Mouse (Mus musculus) cerebellum, adult 18-20 months (tissue): ENCODE data around the gene Stoml3.

Experiments
- DNase-seq, 2 experiments: peaks; one replicate each; pipeline ENCODE4 v3.0.0; 2021

Stoml3 gene

DNA sequence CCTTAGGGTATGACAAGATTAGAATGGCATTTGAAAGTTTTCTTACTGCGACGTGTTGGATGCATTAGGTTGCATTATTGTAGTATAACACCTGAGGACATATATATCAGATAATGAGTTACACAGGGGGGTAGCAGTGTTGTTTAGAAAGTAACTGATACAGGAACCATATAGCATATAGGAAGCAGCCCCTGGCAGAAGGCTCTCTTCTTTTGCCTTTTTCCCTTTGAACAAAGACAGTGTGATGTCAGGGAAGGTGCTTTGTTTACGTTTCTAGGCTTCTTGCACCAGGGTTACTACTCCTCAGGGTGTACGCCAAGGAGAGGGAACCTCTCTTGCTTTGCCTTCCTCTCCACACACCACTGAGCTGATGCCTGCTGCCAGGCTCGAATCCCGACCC, at the start of gene Stoml3:
Gene Stoml3, plus strand, starts transcription at position 301 of the 400 bp plus-strand sequence.
- no peak for DNase-seq

DNA sequence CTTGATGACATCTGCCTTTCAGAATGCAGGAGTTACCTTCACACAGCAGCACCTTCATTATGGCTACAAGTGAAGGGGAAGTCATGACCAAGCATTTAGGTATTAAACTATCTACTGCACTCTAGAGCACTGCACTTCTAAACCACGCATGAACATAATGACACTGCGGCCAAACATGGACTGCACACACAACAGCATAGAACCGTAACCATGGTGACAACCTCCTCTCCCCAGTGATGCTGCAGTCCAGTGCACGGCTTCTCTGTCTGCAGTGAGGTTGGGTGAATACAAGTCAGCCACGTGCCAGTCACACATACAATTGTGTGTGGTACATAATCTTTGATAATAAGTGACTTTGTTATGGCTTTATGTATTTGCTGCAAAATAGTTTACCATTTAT, 42.9 kb upstream of the Stoml3 start:
- no peak for DNase-seq

DNA sequence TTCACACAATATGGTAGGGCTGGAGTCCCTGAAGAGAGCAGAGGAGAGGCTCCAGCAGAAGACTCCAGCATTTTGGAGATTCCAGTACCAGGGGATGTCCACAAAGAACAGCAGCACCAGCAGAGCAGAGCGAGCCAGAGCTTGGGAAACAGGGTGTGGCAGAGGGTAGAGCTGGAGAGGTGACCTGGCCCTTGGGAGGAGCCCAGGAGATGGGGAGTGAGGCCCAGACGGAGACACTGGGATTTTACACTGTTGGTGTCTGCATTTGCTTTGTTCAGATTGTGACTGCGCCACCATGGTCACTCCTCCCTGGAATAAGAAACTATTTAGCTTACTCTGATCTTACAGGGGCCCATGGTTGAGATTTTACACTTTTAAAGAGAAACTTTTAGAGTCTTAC, 41.7 kb upstream of the Stoml3 start:
- DNase-seq = no peak

DNA sequence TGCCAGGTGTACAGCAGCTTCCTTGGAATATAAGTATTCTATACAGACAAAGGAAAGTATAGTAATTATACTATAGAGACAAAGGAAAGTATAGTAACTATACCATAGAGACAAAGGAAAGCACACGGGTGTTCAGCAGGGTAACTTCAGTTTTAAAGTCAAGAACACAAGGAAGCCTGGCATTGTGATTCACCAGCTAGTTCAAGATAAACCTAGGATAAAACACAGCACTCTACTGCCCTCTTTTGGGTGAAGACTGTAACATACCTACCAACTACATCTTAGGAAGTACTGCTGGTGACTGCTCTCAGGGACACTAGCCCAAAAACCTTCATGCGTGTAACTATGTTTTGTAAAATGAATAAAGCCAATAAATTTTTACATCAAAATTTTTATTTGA, 40.2 kb upstream of the Stoml3 start:
- peak; percentile 66 to 68 for DNase-seq

DNA sequence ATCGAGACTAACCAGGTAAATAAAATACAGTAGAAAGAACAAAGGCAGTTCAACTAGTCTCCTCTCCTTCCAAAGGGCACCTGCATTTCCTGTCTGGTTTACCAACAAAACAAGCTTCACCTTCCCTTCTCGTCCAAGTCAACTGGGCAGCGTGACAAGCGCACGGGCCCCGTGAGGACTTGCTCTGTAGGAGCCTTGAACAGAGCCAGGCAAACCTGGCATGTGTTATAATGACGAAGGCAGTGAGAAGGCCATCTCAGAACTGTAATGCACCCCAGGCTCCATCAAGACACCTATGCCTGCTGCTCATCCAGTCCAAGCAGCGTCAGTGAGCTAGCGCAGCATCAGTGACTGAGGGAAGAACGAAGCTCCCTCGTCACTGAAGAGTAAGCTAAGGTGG, 37.8 kb upstream of the Stoml3 start:
- DNase-seq = peak; percentile 73 to 75

DNA sequence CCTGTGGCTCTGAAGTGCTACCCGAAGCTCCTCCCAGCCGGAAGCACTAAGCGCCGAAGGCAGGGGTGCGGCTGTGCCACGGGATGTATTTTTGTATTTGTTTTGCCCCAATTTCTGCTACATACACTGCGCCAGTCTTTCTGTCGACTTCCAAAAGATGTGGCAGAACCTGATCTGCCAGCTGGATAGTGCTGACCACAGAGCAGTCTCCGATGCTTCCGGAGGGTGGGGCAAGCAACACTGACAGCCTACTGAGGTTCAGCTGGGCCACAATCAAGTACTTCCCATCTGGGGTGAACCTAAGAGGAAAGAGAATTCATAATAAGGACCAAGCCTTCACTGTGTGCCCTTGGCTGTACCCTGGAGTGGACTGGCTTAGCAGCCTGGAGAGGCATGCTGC, 36.1 kb upstream of the Stoml3 start:
- no peak for DNase-seq

DNA sequence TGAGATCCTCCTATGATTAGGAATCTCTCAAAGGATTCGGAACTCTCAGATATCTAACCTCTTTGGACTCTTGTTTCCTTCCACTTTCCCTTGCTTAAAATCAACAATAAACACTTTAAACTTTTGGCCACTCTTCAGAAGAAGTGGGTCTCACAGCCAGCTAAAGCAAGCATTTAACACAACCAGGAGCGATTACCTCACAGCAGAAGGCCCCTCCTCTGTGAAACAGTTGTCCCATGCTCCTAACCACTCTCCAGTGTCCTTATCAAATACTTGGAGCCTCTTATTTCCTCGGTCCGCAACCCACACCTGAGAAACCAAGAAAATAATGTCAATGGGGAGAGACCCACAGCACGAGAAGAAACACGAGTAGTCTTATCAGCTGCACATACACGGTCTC, 35.1 kb upstream of the Stoml3 start:
- no peak for DNase-seq

DNA sequence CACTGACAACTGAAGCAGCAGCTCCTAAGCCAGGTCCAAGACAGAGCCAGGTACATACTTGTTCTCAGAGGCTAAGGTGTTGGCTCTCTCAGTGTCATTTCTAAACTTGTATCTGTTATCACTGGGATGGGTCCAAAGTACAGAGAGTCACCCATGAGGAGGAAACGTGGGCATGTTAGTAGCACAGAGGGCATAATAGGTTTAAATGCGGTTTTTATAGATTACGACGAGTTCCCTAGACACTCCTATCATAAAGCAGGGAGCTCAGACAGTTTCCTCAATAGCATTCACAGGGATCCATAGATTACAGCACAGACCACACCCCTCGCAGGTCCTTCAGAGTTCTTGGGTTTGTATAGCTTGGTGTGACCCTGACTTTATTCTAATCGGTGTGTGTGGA, 34.4 kb upstream of the Stoml3 start:
- no peak for DNase-seq

DNA sequence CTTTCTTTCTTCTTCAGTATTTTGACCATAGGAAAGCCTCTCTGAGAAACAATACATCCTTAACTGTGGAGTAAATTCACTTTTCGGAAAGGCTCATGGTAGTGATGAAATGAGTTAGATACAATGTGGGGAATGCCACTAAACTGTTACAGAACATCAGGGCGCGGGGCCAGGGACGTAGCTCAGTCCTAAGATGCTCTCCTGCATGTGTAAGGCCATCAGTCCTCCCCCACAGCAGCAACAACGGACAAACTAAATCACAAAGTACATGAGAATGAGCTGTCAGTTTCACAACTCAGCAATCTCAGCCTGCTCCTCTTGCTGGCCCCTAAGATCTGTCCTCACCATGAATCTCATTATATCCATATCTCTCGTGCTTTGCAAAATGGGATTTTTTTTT, 33.9 kb upstream of the Stoml3 start:
- DNase-seq = no peak

DNA sequence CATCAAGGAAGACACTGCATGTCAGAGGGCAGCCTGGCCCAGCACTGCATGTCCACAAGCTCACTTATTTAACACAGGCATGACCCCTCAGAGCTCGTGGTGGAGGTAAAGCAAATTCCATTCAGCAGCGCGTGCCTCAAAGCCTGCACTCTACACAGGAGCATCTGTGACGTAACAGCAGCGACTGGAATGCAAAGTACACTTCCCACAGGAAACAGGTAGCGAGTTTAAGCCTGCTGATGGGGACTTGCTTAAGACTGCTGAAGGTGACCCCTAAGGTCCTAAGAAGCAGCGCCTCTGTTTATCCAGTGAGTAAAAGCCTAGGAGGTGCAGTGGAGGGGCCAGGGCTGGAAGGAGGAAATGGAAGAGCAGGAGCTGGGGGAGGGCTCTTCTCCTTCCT, 33.5 kb upstream of the Stoml3 start:
- DNase-seq = no peak

DNA sequence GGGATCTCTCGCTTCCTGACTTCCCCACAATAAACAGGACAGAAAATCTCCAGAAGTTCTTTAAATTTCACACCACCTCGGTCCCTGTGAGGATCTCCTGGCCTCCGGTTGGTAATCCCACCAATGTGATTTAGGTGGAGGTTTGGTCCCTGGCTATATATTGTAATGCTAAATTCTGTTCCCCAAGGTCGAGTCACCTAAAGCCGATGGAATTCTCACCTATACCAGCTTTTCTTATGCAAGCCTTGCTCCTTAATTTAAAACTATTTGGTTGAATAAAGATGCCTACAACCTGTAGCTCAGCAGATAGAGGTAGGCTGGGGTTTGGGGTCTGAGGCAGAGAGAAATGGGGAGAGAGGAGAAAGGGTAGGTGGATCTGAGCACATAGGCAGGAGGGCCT, 30.7 kb upstream of the Stoml3 start:
- DNase-seq = no peak

DNA sequence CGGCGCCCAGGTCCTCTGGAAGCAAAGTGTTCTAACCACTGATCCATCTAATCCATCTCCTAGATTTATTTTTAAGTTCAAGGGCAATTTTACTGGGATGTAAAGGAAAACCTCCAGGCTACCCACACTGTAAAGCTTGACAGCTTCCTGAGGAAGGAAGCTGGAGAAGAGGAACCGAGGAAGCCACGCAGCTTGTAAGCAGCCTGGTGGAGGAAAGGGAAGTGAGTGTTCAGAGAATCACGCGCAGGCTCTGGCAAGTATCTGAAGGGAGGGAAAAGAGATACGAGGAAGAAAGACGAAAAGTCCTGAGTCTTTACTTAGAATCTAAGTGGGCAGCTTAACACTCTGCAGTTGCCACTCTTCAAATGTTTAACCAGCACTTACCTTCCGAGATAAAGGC, 28.3 kb upstream of the Stoml3 start:
- no peak for DNase-seq

DNA sequence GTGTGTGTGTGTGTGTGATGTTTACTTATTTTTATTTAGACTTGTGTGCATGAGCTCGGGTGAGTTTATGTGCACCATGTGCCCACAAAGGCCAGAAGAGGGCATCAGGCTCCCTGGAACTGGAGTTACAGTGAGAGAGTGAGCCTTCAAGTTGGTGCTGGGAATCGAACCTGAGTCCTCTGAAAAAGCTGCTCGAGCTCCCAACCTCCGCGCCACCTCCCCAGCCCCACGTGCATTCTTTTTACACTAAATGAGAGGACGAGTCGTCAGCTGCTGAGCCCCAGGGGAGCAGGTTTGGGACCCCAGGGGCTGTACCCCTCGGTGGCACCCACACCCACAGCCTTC, 25.8 kb upstream of the Stoml3 start:
- no peak for DNase-seq

DNA sequence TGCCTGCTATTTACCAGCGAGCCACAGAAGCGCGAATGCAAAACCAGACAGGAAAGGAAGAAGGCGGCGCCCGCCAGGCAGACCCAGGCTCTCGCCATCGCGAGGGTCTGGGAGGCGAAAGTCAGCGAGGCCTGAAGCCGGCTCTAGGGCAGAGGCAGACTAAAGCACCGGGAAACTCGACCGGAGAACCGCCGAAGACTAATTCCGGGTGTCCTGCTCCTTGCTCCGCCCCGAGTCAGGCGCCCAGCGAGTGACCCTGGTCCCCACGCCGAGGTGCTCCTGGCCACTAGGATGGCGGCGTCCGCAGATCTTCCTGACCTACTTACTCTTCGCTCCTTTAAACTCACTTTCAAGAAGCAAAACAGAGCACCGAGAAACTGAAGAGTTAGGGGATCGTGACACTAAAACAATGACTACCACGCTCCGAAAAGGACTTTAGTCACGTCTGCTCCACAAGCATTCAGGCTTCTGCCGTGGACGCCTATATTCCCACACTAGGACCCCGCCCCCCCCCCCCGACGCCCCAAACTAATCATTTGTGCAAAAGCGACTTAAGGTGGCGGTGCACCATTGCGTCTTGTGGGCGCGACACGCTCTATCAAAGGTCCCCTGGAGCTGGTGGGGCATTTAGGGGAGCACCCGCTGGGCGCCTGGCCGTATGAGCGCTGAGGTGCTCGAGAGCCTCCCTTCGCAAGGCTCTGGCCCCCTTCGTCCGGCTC, 25.2 kb upstream of the Stoml3 start, which contains the start of the genes Nhlrc3 and Proser1:
Gene Nhlrc3, minus strand, starts transcription at position 287 of the 719 bp plus-strand sequence.
Gene Proser1, plus strand, starts transcription at position 621 of the 719 bp plus-strand sequence.
- peak; percentile 92 to 95 for DNase-seq

DNA sequence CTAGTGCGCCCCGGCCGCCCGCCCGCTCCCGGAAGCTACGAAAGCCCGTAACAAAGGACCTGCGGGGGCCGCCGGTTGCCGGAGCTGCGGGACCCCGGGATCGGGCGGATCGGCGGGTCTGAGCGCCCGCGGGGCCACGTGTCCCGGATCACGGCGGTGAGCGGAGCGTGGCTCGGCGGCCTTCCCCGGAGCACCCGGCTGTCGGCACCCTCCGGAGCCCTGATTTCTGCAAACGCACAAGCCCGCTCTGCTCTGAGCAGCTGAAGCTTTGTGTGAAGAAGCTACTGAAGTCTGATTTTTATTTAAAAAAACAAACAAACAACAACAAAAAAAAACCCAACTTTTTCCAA, 24.7 kb upstream of the Stoml3 start:
- DNase-seq = no peak

DNA sequence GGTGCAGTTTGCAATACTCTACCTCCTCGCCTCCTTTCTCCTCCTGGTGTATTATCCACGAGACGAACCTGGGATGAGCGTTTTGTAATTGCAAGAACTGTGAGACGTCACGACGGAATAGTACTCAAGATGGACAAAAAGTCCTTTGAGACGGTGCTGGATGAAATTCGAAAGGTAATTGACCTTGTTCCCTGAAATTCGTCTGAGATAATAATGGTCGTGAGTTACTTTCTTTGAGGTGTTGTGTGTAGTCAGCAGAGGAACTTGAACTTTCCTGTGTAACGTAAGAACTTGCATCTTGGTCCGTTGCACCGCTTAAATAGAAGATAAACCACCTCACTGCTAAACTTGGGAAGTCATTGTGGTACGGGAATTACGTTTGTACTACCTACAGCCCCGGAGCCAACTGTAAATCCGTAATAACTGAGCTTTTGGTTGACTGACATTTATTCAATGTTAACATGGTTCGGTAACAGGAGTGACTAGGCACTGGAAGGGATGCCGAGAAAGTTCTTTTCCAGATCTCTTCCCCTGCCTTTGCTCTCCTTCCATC, 24.2 kb upstream of the Stoml3 start:
- DNase-seq = no peak

DNA sequence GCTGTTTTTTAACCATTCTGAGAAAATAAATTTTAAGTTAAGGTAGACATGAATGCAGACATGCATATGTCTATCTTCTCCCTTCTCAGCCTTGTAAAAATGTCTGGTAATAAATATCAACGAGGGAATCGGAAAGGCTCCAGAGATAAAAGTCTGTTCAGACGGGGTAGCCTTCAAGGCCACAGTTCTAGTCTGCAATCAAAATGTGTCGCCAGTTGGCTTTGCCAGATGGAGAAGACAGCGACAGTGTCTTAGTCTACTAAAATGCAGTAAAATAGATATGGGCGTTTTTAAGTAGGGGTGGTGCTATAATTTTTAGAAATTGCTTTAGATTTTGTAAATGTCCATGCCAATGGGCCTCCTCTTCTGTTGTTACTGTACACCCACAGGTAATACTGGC, 23.1 kb upstream of the Stoml3 start:
- DNase-seq = no peak

DNA sequence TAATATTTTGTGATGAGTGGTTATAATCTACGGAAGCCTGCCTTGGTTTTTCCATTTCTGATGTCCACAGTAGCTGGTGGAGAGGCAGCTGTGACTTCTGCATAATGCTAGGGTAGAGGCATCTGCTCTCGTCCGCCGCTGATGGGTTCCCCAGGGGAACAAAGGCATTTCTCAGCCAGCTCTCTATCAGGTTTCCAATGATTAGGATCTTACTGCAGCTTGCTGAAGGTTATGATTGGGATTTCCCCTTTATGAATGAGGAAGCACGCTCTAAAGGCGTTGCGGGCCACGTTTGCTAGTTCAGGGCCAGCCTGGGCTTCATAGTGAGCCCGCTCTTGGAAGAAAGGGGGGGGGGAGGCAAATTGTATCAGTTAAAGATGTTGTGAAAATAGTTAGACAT, 22.0 kb upstream of the Stoml3 start:
- no peak for DNase-seq

DNA sequence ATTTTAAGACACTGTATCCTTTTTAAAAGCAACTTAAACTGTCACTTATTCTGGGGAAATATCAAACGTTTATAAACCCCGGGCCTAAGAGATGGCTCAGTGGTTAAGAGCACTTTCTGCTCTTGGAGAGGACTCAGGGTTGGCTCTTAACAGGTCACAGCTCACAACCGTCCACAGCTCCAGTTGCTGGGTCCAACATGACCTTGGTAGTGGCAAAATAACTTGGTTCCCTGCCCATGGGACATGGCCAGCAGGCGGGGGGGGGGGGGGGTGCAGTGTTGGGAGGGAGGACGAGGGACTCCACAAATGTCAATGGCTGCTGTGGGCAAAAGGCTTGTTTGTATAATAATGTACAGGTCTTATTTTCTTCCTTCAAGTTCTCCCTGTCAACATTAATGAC, 21.1 kb upstream of the Stoml3 start:
- DNase-seq = no peak

DNA sequence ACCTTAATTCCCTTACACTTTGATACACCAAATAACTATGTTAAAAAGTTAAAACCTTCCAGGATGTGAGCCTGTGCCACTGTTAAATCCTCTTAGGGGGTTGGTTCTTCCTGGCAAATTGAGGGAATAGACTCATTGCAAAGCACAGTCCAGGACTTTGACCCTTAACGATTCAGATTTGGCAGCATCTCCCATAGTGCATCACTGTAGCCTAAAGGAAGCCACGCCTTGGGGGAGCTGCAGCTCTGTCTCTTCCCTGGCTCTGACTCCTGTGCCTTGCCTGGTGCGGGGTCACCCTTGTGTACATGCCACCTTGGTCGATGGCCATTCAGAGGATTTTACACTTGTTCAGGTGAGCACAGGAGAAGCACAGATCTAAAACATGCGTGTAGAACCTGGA, 18.8 kb upstream of the Stoml3 start:
- no peak for DNase-seq

DNA sequence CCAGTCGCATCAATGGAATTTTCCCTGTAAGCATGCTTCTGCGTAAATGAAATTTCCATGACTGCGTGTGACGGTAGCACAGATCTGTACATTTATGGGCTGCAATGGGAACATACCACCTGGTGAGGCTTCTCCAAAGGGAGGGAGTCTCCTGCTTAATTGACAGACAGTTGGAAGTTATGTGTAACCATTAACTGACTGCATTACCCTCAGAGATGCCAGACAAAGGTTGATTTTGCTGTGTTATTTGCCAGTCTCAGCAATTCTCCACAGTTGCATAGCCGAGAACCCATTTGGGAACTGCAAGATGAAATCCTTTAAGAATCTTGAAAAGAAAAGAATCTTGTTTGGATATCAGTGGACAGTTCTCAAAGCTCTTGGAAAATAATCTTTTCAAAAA, 16.4 kb upstream of the Stoml3 start:
- DNase-seq = no peak

DNA sequence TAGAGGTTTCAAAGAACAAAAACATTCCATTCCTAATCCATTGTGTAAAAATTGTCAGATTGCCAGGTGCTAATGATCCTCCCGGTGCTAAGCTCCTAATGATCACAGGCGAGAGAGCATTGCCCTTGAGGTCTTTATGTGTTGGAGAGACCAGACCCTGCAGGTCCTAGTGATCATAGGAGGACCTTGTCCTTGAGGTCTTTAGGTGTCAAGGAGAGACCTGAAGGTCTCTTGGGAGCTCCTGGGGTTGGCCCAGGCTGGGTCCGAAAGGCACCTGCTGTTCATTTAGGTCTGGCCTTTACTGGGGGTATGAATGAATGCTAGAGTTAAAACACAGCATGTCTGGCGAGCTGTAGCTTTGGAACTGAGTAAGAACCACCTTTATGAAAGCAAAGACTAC, 14.3 kb upstream of the Stoml3 start:
- no peak for DNase-seq

DNA sequence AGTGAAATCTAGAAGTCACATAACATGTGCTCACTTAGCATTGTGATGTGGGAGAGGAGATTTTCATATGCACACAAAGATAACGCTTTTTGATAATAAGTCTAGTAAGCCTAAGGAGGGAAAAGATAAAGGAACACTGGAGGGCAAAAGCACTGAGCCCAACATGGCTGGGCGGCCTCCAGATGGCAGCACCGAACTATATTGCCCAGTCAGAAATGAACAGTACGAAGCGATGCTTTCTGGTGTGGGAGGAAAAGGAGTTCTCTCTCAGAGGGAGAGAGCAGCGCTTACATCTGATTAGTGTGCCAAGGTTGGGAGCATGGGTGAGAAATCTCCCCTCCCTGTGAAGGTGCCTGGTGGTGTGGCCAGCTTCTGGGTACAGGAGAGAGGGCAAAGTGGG, 12.6 kb upstream of the Stoml3 start:
- peak; percentile 55 to 62 for DNase-seq

DNA sequence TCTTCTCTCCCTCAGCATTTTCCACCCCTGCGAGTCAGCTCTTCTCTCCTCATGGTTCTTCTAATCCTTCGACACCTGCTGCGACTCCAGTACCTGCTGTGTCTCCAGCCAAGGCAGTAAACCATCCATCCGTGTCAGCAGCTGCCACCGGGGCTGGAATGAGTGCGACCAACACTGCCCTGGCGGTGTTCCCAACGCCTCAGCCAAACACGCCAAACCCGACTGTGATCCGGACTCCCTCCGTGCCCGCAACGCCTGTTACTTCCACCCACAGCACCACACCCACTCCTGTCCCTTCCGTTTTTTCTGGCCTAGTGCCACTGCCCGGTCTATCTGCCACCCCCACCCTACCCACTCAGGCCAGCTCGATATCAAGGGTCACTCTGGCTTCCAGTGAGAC, 11.0 kb upstream of the Stoml3 start:
- DNase-seq = peak; percentile 36 to 46

DNA sequence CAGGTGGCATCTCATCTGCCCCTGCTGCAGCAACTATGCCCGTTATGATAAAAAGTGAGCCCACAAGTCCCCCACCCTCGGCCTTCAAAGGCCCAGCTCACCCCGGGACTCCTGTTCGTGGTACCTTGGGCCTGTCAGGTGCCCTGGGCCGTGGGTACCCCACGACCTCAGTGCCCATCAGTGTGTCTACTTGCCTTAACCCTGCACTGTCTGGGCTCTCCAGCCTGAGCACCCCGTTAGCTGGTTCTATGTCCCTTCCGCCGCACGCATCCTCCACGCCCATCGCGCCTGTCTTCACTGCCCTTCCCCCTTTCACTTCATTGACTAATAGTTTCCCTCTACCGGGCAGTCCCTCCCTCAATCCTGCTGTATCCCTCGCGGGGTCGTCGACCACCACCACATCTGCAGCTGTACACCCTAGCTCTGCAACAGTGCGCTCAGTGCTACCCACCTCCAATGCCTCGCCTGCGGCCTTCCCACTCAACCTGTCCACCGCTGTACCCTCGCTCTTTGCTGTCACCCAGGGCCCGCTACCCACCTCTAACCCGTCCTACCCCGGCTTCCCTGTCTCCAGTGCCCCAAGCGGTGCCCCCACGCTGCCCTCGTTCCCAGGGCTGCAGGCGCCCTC, 9.9 kb upstream of the Stoml3 start:
- no peak for DNase-seq
